ENCODE assay signal across 25 mouse cellular contexts in the genomic region with DNA sequence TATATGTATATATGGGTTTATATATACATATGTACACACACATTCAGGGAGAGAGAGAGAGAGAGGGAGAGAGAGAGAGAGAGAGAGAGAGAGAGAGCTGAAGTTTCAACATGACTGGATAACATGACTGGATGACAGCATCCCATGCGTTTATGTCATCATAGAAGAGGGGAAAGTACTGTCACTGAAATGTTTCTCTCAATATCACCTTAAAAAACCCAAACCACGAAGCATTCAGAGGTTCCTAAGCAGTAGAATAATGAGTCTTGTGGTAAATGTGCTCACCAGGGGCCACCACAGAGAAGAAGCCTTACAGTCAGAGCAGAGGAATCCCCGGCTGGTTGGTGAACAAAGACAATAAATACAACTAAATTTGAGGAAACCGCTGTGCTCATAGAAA.
"Had no signal": no experiment of that assay in that cellular context is flagged by ENCODE, and none has a peak within 500 bp of the region (broad histone marks: within the 10 kb centered on the region; RNA-seq: fewer than 3 reads in every experiment).

No protein-coding gene starts in this region.

- DNase-seq: cerebellum, adult 8-10 months; cerebellum, adult 9-10 months; cerebellum, adult 9-11 months; cerebellum, postnatal 10 days; cerebellum, postnatal 14 days; cerebellum, postnatal 25 days; cerebellum, postnatal 36 days; embryo, embryonic 11 days; forebrain, postnatal 0 days; gastrocnemius, adult 2 months; gastrocnemius, postnatal 10 days; gastrocnemius, postnatal 14 days; gastrocnemius, postnatal 25 days; heart, adult 18-20 months; heart, adult 2 months had no signal

- H3K27ac ChIP-seq: embryonic facial prominence, embryonic 10.5 days; embryonic facial prominence, embryonic 12.5 days; embryonic facial prominence, embryonic 13.5 days; embryonic facial prominence, embryonic 15.5 days; forebrain, embryonic 10.5 days; forebrain, embryonic 12.5 days; forebrain, embryonic 13.5 days; forebrain, embryonic 15.5 days; gastrocnemius, adult 2 months; heart, adult 2 months; heart, embryonic 10.5 days had no signal

- H3K4me3 ChIP-seq: embryonic facial prominence, embryonic 10.5 days; embryonic facial prominence, embryonic 12.5 days; embryonic facial prominence, embryonic 13.5 days; embryonic facial prominence, embryonic 15.5 days; erythroblast, embryonic 14.5 days; forebrain, embryonic 10.5 days; forebrain, embryonic 12.5 days; forebrain, embryonic 13.5 days; forebrain, embryonic 15.5 days; gastrocnemius, adult 2 months; heart, adult 2 months; heart, embryonic 10.5 days had no signal

- H3K9me3 ChIP-seq: embryonic facial prominence, embryonic 10.5 days; embryonic facial prominence, embryonic 12.5 days; embryonic facial prominence, embryonic 13.5 days; embryonic facial prominence, embryonic 15.5 days; forebrain, embryonic 10.5 days; forebrain, embryonic 12.5 days; forebrain, embryonic 13.5 days; forebrain, embryonic 15.5 days; heart, embryonic 10.5 days had no signal

- H3K4me2 ChIP-seq: embryonic facial prominence, embryonic 12.5 days; embryonic facial prominence, embryonic 13.5 days; embryonic facial prominence, embryonic 15.5 days; forebrain, embryonic 12.5 days; forebrain, embryonic 13.5 days; forebrain, embryonic 15.5 days had no signal

- H3K9ac ChIP-seq: embryonic facial prominence, embryonic 12.5 days; embryonic facial prominence, embryonic 13.5 days; embryonic facial prominence, embryonic 15.5 days; forebrain, embryonic 12.5 days; forebrain, embryonic 13.5 days; forebrain, embryonic 15.5 days; forebrain, postnatal 0 days had no signal

- H3K27me3 ChIP-seq: embryonic facial prominence, embryonic 13.5 days; embryonic facial prominence, embryonic 15.5 days; forebrain, embryonic 13.5 days; forebrain, embryonic 15.5 days had no signal

- H3K4me1 ChIP-seq: embryonic facial prominence, embryonic 10.5 days; embryonic facial prominence, embryonic 12.5 days; embryonic facial prominence, embryonic 13.5 days; embryonic facial prominence, embryonic 15.5 days; forebrain, embryonic 10.5 days; forebrain, embryonic 12.5 days; forebrain, embryonic 13.5 days; forebrain, embryonic 15.5 days; heart, embryonic 10.5 days had no signal

- H3K36me3 ChIP-seq: embryonic facial prominence, embryonic 10.5 days; embryonic facial prominence, embryonic 12.5 days; embryonic facial prominence, embryonic 13.5 days; embryonic facial prominence, embryonic 15.5 days; forebrain, embryonic 10.5 days; forebrain, embryonic 12.5 days; forebrain, embryonic 15.5 days; heart, embryonic 10.5 days had no signal
